Mouse (Mus musculus): ENCODE results near the gene Cfap43.

GRCm38 (mm10) chr19:47915251-47915650 is 3.8 kb downstream of the Cfap43 start:
- TF ChIP-seq POLR2A (IDR thresholded peaks at IDR 0.05; ENCODE audit: extremely low read depth, insufficient read depth, low read length) (no peak), CTCF (IDR thresholded peaks at IDR 0.05; ENCODE audit: low read depth, low read length) (no peak)

All from liver, adult 2 months (tissue).